Mouse (Mus musculus): ENCODE data around the gene Msmb.

DNA sequence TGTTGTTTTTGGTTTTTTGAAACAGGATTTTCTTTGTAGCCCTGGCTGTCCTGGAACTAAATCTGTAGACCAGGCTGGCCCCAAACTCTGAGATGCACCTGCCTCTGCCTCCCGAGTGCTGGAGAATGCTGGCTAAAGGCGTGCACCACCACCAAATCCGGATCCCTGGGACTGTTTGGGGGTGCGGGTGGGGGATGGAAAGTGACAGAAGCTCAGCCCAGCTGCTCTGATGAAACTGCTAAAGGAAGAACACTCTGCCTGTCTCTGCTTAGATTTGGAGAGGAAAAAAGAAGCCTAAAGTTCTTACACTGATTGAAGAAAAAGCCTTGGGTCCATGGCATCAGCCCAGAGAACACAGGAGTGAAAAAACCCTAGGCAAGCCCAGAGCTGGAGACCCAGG lies 38.3 kb upstream of the Msmb start:
- TF ChIP-seq POLR2A (IDR thresholded peaks at IDR 0.05; ENCODE audit: borderline replicate concordance, insufficient read depth, low read length), result no peak
- TF ChIP-seq CTCF (IDR thresholded peaks at IDR 0.05; ENCODE audit: borderline replicate concordance, insufficient read depth, low read depth, low read length), result no peak

Data from cerebellum, adult 2 months (tissue).